Mouse (Mus musculus) bone marrow, adult 2 months (tissue): Measurements from ENCODE around the gene Ryr2. TPM values are rescaled to one million over a fixed set of nuclear protein-coding genes. Genes with fewer than 3 reads are reported as not detected.

Experiments
- H3K27ac ChIP-seq: fragments of 200-500 bp; 2 replicates; pipeline ENCODE4 v1.5.1; 2012; ENCODE audit warnings: low read depth, mild to moderate bottlenecking, control low read depth, inconsistent platforms, low read length; ENCODE audit not compliant: control insufficient read depth, poor library complexity, insufficient read depth
- H3K4me1 ChIP-seq: fragments of 200-500 bp; 2 replicates; pipeline ENCODE4 v1.6.1; 2011; ENCODE audit warnings: low read length; ENCODE audit not compliant: control insufficient read depth, insufficient read depth
- H3K4me3 ChIP-seq: fragments of 200-500 bp; replicated peaks from 2 replicates; pipeline ENCODE3; 2011; ENCODE audit warnings: mild to moderate bottlenecking, low read depth, low read length, control low read depth; ENCODE audit not compliant: control insufficient read depth
- CTCF ChIP-seq: fragments of 200-500 bp; IDR thresholded peaks from 2 replicates; pipeline ENCODE4 v1.5.1; 2011; ENCODE audit warnings: low read length, control low read depth; ENCODE audit not compliant: control insufficient read depth, insufficient read depth
- POLR2A ChIP-seq: fragments of 200-500 bp; IDR thresholded peaks from 2 replicates; pipeline ENCODE4 v1.6.1; 2011; ENCODE audit warnings: low read depth, mild to moderate bottlenecking, control low read depth, low read length, borderline replicate concordance; ENCODE audit not compliant: control insufficient read depth
- WGBS: fragments of 180-500 bp; shearing (Covaris S2); methylation state at CpG from one replicate; pipeline ENCODE4 v1.1.7; 2018; 5-methylcytosine and 5-hydroxymethylcytosine counted together
- polyA plus RNA-seq: library from polyadenylated mRNA; stranded (reverse); fragments of >200 nt; gene quantifications from 2 replicates; pipeline ENCODE4 v1.2.4, GENCODE M21; 2011; ENCODE audit warnings: low replicate concordance; ENCODE audit not compliant: missing spikeins, insufficient read depth, insufficient read length

Ryr2 gene
- polyA plus RNA-seq, 1 experiment = 1.6 TPM

DNA sequence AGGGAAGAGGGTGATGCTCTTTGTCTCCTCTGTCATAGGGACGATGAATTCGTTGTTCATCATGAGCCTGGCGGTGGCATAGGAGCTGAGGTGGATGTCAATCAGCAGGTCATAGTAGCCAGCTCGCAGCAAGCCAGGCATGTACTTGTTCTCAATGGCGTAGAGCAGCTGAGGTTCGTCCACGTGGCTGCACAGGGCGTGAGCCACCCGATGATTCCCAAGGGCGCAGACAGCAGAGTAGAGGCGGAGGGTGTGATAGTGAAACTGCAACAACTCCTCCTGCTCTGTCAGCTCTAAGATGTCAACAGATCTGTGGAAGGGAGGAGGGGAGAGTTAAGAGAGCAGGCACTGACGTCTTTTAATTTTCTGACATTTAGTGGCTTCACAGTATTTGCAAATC is 368.5 kb downstream of the Ryr2 start:
- 87% methylated on average over 12 of the region's 12 CpGs for WGBS
- H3K4me1 ChIP-seq = no peaks in the 10 kb centered on the region
- TF ChIP-seq CTCF (no peak), POLR2A (no peak)
- no peak overlapping the region for H3K4me3 ChIP-seq
- H3K27ac ChIP-seq = no peak overlapping the region

DNA sequence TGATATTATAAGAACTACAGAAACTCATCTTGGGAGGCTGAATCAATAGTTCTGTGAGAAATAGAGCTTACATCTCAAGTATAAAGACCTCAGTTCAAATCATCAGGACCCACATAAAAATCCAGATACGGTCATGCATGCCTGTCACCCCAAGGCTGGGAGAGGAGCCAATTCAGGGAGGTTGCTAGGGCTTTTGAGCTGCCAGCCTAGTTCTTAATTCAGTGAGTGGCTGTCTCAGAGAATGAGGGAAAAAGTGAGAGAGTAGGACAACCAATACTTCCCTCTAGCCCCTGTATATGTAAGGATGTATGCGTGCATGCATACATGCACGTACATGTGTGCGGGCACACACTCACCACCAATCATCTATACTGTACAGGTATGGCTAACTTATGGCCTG is 390.5 kb downstream of the Ryr2 start:
- H3K27ac ChIP-seq = no peak overlapping the region
- TF ChIP-seq POLR2A = no peak
- TF ChIP-seq CTCF = no peak
- 87% methylated on average over 4 of the region's 4 CpGs for WGBS
- H3K4me3 ChIP-seq = no peak overlapping the region
- no peaks in the 10 kb centered on the region for H3K4me1 ChIP-seq

DNA sequence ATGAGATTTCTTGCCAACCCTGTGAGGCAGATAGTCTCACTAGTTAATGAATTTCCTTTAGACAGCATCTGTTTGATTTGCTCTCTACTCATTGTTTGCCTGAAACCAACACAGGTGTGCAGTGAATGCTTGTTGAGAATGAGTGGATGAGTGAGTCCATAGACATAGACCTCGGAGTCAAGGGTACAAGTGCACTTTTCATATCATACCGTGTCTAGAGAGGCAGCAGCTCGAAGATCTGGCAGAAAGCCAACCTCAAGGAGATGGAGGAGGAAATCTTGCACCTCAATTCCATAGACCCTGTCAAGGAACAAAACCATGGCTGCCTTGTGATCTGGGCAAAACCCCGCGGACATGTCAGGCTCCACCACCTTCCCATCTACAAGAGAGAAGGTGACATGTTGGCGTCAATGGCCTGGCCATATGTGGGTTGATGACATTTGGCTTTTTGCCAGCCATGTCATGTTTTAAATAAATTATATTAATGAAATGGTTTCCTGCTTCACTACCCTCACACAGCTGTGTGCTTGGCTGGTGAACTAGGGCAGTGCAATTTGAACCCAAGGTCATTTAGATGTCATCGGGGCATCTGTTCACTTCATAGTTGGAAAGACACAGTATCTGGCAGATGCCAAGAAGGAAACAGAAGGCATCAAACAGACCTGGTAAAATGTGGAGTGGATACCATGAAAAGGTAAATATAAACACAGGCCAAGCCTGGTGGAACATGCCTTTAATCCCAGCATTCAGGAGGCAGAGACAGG is 396.9 kb downstream of the Ryr2 start:
- Histone ChIP-seq H3K27ac (no peak overlapping the region), H3K4me3 (no peak overlapping the region), H3K4me1 (no peaks in the 10 kb centered on the region)
- WGBS = 77% methylated on average over 7 of the region's 7 CpGs
- TF ChIP-seq POLR2A (no peak), CTCF (no peak)

DNA sequence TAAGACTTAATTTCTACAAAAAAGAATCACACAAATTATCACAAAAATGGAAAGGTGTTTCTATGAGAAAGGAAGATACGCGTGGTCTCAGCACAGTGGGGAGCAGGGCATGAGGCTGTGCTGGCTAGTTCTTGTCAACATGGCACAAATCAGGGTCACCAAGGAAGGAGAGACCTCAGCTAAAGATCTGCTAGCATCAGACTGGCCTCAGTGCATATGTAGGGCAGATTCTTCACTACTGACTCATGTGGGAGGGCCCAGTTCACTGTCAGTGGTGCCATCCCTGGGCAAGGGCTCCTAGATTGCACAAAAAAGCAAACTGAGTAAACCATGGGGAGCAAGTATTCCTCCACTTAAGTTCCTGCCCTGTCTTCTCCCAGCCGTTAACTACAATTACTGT is 405.0 kb downstream of the Ryr2 start:
- no peak overlapping the region for H3K27ac ChIP-seq
- no peak for TF ChIP-seq CTCF
- H3K4me3 ChIP-seq = no peak overlapping the region
- WGBS = 84% methylated on average over 3 of the region's 3 CpGs
- H3K4me1 ChIP-seq = no peaks in the 10 kb centered on the region

DNA sequence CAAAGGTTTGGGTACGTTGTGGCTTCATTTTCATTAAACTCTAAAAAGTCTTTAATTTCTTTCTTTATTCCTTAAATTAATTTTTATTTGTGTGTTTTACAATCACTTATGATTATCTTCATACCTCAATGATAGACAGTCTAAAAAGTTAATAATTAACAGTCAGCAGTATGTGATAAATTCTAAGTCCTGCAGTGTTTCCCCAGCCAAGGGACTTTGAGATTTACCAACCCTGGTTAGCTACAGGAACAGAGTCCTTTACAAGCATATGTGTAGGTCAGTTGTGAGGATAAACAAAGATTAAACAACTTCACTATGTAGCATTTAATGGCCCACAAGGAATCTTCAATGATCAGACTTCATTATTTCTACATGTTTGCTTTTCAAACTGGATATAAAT is 410.2 kb downstream of the Ryr2 start:
- Histone ChIP-seq H3K4me3 (no peak overlapping the region), H3K27ac (no peak overlapping the region), H3K4me1 (no peaks in the 10 kb centered on the region)
- WGBS = 63% methylated on average over 1 of the region's 1 CpGs
- TF ChIP-seq POLR2A (no peak), CTCF (no peak)

DNA sequence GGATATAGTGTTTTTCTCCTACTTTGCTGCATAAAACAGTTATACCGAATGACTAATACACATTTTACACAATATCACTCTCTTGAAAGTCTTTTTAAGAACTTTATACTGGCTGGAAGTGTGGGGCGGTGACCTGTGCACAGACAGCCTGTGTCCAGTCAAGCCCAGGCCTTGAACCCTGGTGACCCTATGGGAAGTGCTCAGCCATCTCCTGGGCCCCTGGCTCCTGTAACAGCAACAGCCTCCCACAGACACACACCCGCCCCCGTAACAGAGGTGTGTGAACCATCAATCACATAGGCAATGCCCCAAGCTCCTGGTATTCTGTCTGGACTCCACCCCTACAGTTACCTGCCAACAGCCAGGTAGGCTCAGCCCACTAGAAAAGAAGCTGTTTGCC is 424.9 kb downstream of the Ryr2 start:
- 81% methylated on average over 4 of the region's 4 CpGs for whole genome bisulfite sequencing
- no peak overlapping the region for H3K4me3 ChIP-seq
- no peak for TF ChIP-seq POLR2A
- no peak for TF ChIP-seq CTCF
- no peaks in the 10 kb centered on the region for H3K4me1 ChIP-seq
- H3K27ac ChIP-seq = no peak overlapping the region

DNA sequence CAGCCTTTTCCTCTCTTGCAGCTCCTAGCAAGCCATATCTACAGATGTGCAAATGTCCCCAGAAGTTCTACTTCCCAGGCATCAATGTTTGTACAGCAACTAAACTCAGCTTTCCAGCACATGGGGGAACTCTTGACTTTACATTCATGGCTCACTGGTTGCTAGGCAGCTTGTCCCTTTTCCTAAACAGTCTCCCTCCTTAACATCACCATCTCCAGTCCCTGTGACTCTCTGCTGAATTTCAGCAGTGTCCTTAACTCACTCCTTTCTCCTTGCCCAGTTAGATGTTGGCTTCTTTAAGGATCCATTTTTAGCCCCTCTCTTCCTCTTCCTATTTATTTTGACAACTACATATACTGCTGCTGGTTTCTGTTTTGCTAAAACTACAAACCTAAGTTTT is 443.9 kb downstream of the Ryr2 start:
- Histone ChIP-seq H3K27ac (no peak overlapping the region), H3K4me3 (no peak overlapping the region), H3K4me1 (no peaks in the 10 kb centered on the region)
- TF ChIP-seq POLR2A = no peak
- TF ChIP-seq CTCF = no peak

DNA sequence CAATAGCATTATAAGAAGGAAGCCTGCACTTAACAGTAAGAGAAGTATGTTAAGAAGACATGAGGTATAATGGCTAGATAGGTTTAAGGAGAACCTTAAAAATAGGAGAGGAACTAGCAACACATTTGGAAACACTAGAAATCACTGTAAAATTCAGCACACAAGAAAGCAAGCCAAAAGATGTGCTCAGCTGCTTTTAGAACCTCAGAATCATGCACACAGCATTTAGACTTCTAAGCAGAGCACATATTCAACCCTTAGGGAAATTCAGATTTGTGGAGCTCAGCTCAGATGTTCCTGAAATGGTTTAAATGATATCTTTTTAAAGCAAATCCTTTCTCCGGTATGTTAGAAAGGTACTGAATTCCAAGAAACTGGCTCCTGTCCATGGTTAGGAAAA is 461.9 kb downstream of the Ryr2 start:
- TF ChIP-seq CTCF (no peak), POLR2A (no peak)
- Histone ChIP-seq H3K4me3 (no peak overlapping the region), H3K4me1 (no peaks in the 10 kb centered on the region), H3K27ac (no peak overlapping the region)
- WGBS = 92% methylated on average over 1 of the region's 1 CpGs

DNA sequence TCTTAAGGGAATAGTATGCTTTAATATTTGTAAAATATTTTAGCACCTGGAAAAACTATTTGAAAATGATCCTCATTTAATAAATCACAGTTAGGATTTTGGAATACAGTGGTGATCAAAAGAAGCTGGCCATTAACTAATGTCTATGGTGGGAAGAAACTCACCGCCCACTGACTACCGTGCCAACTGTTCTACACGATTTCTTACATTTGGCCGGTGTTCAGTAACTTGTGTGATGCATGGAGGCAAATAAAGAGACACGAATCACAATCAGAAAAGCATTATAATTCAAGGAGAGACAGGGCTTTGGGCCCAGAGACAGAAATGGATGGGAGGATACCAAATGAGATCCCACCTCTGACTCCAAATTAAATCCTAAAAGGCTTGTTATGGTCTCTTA is 470.4 kb downstream of the Ryr2 start:
- no peaks in the 10 kb centered on the region for H3K4me1 ChIP-seq
- H3K27ac ChIP-seq = no peak overlapping the region
- TF ChIP-seq POLR2A (no peak), CTCF (no peak)
- no peak overlapping the region for H3K4me3 ChIP-seq
- WGBS = 86% methylated on average over 5 of the region's 5 CpGs
